Mouse (Mus musculus) bone marrow, adult 2 months (tissue): ENCODE results near the gene Neurog1. TPM values are rescaled to one million over a fixed set of nuclear protein-coding genes. Genes with fewer than 3 reads are reported as not detected.

ENCODE experiments used
- H3K27ac ChIP-seq: fragments of 200-500 bp; 2 replicates; pipeline ENCODE4 v1.5.1; 2012; ENCODE audit warnings: low read depth, mild to moderate bottlenecking, control low read depth, inconsistent platforms, low read length; ENCODE audit not compliant: control insufficient read depth, poor library complexity, insufficient read depth
- H3K4me1 ChIP-seq: fragments of 200-500 bp; 2 replicates; pipeline ENCODE4 v1.6.1; 2011; ENCODE audit warnings: low read length; ENCODE audit not compliant: control insufficient read depth, insufficient read depth
- H3K4me3 ChIP-seq: fragments of 200-500 bp; replicated peaks from 2 replicates; pipeline ENCODE3; 2011; ENCODE audit warnings: mild to moderate bottlenecking, low read depth, low read length, control low read depth; ENCODE audit not compliant: control insufficient read depth
- CTCF ChIP-seq: fragments of 200-500 bp; IDR thresholded peaks from 2 replicates; pipeline ENCODE4 v1.5.1; 2011; ENCODE audit warnings: low read length, control low read depth; ENCODE audit not compliant: control insufficient read depth, insufficient read depth
- POLR2A ChIP-seq: fragments of 200-500 bp; IDR thresholded peaks from 2 replicates; pipeline ENCODE4 v1.6.1; 2011; ENCODE audit warnings: low read depth, mild to moderate bottlenecking, control low read depth, low read length, borderline replicate concordance; ENCODE audit not compliant: control insufficient read depth
- WGBS: fragments of 180-500 bp; shearing (Covaris S2); methylation state at CpG from one replicate; pipeline ENCODE4 v1.1.7; 2018; 5-methylcytosine and 5-hydroxymethylcytosine counted together
- polyA plus RNA-seq: library from polyadenylated mRNA; stranded (reverse); fragments of >200 nt; gene quantifications from 2 replicates; pipeline ENCODE4 v1.2.4, GENCODE M21; 2011; ENCODE audit warnings: low replicate concordance; ENCODE audit not compliant: missing spikeins, insufficient read depth, insufficient read length

Neurog1 gene
- polyA plus RNA-seq, 1 experiment, result not detected

- WGBS, result 77% methylated on average over 9 of the region's 9 CpGs
- H3K4me1 ChIP-seq, result no peaks in the 10 kb centered on the region
- H3K27ac ChIP-seq, result no peak overlapping the region
- TF ChIP-seq CTCF (no peak), POLR2A (no peak)
- H3K4me3 ChIP-seq, result no peak overlapping the region
Measured at GRCm38 (mm10) chr13:56287091-56287490, 35.1 kb upstream of the Neurog1 start.

DNA sequence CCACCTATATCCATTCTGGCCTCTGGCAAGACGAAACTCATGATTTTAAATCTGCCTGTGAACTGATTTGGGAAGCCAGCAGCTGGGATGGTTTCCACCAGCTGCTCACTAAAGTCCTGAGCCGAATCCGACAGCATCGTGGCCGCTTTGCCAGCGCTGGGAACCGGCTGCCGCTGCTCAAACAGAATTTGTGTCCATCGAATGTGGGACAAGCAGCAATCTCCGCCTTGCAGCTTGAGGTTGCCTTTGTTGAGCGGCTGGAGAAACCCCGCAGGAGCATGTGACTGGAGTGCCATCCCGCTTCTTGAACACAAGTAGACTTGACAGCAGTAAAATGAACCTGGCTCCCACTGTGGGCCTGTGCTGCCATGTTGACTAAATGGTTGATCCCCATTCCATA lies 31.4 kb upstream of the Neurog1 start:
- Histone ChIP-seq H3K4me1 (no peaks in the 10 kb centered on the region), H3K4me3 (no peak overlapping the region), H3K27ac (no peak overlapping the region)
- WGBS, result 87% methylated on average over 13 of the region's 13 CpGs
- no peak for TF ChIP-seq CTCF
- no peak for TF ChIP-seq POLR2A

GRCm38 (mm10) chr13:56280356-56280755 lies 28.4 kb upstream of the Neurog1 start:
- whole genome bisulfite sequencing, result 74% methylated on average over 6 of the region's 6 CpGs
- TF ChIP-seq CTCF, result no peak
- TF ChIP-seq POLR2A, result no peak

DNA sequence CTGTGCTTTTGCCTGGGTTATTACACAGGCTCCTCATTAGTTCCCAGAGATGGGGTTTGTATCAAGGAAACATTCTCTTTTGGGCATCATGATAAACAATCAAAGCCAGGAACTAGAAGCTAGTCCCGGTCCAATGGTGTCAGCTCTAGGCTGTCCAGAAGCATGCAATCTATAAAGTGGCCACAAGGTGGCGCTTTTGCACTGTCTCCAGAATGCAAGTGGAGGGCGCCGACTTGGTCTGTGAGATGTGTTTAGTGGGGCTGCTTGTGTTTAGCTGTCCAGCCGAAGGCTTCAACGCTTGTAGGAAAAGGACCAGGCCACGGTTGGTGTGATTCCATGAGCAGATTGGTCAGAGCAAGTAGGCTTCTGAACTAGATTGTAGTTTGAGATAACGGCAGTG lies 27.5 kb upstream of the Neurog1 start:
- Histone ChIP-seq H3K4me1 (no peaks in the 10 kb centered on the region), H3K27ac (no peak overlapping the region), H3K4me3 (no peak overlapping the region)
- 16% methylated on average over 8 of the region's 8 CpGs for WGBS
- TF ChIP-seq POLR2A (no peak), CTCF (peak; percentile 68)

More at GRCm38 (mm10) chr13:56280356-56280755, 28.4 kb upstream of the Neurog1 start:
- no peaks in the 10 kb centered on the region for H3K4me1 ChIP-seq
- no peak overlapping the region for H3K27ac ChIP-seq
- no peak overlapping the region for H3K4me3 ChIP-seq

DNA sequence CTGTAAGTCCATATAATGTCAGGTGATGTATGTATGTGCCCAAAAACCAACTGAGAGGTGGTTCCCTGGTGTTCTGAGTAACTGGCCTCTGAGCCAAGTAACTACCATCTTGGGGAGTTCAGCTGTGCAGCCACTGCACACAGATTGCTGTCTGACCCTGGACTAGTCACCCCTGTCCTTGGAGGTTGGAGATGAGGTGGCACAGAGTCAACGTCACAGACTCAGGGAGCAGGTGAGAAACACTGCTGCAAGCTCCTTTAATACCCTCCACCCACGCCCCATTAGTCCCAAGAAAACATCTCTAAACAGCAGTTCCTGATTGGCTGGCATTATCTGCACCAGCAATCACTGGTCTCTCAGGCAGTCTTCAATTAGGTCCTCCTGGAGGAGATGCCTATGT lies 23.2 kb upstream of the Neurog1 start:
- Histone ChIP-seq H3K4me1 (no peaks in the 10 kb centered on the region), H3K27ac (no peak overlapping the region), H3K4me3 (no peak overlapping the region)
- no peak for TF ChIP-seq POLR2A
- no peak for TF ChIP-seq CTCF
- 47% methylated on average over 2 of the region's 2 CpGs for WGBS

- Histone ChIP-seq H3K27ac (no peak overlapping the region), H3K4me1 (no peaks in the 10 kb centered on the region), H3K4me3 (no peak overlapping the region)
- WGBS, result 62% methylated on average over 13 of the region's 13 CpGs
- TF ChIP-seq CTCF (no peak), POLR2A (no peak)
Measured at GRCm38 (mm10) chr13:56270124-56270523, 18.2 kb upstream of the Neurog1 start.

DNA sequence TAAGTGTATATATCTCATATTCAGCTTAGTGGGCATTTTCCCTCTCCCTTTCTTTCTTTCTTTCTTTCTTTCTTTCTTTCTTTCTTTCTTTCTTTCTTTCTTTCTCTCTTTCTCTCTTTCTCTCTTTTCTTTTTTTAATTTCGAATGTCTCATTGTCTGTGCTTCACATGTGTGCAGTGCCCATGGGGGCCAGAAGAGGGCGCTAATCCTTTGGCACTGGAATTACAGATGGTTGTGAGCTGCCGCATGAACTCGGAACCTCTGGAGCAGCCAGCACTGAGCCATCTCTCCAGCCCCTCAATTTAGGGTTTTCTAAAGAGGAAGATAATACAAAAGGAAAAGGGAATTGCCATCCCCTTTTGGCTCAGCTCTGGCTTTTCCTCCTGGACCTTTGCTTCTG lies 15.4 kb upstream of the Neurog1 start:
- no peak overlapping the region for H3K4me3 ChIP-seq
- no peaks in the 10 kb centered on the region for H3K4me1 ChIP-seq
- 65% methylated on average over 4 of the region's 4 CpGs for WGBS
- TF ChIP-seq CTCF (peak; percentile 37; the same call in 1 of the 2 replicates), POLR2A (no peak)
- H3K27ac ChIP-seq, result no peak overlapping the region

DNA sequence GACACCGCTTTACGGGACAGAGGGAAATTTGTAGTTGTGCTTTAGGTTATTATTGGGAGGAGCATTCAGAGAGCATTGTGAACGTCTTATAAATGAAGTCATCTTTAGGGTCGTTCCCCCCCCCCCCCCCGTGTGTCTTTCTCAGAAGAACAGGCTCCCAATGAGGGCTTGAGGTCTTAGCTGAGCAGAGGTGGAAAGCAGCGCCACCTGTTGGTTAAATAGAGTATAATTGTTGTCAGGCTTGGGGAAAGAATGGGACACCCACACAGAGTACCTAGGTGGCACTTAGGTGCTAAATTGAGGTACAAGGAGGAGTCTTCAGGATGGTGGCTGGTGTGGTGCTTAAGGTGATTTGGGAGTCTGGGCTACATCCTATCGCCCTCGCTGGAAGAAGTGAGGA lies 14.5 kb upstream of the Neurog1 start:
- 32% methylated on average over 8 of the region's 8 CpGs for WGBS
- peak; percentile 27; the same call in 1 of the 2 replicates for TF ChIP-seq CTCF
- TF ChIP-seq POLR2A, result no peak
- no peak overlapping the region for H3K27ac ChIP-seq
- H3K4me3 ChIP-seq, result no peak overlapping the region
- no peaks in the 10 kb centered on the region for H3K4me1 ChIP-seq

DNA sequence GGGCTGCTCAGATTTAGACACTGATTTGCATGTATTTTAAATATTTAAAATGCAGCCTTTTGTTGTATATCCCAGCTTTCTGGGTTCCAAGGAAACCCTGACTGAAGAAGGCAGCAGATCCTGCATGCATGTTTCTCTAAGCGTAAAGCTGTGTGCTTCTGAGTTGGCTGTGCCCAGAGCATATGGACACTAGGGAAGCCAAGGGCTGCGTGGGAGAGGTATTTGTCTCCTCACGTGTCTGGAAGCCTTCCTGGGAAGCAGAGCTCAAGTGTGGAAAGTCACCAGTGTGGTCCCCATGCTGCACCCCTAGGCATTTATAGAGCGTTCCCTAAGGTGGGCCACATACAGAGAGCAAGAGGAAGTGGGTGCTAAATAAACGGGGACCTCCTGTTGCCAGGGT lies 13.7 kb upstream of the Neurog1 start:
- H3K4me3 ChIP-seq, result no peak overlapping the region
- WGBS, result 41% methylated on average over 5 of the region's 5 CpGs
- no peak for TF ChIP-seq CTCF
- TF ChIP-seq POLR2A, result no peak
- no peaks in the 10 kb centered on the region for H3K4me1 ChIP-seq
- H3K27ac ChIP-seq, result no peak overlapping the region
